Mouse (Mus musculus): ENCODE data around the gene Kcnk3.

- no peak for TF ChIP-seq HCFC1 (IDR thresholded peaks at IDR 0.05; ENCODE audit: borderline replicate concordance, insufficient read depth, low read length)
- TF ChIP-seq CHD2 (IDR thresholded peaks at IDR 0.05; ENCODE audit: low read depth, low read length), result no peak
- no peak for TF ChIP-seq ZC3H11A (IDR thresholded peaks at IDR 0.05; ENCODE audit: borderline replicate concordance, low read depth, low read length)
Observed at GRCm38 (mm10) chr5:30612575-30612974, 24.6 kb downstream of the Kcnk3 start.
